ENCODE assay signal across 8 mouse cellular contexts in genomic region chr17:6777629-6778331, GRCm38 (mm10). TPM values are rescaled to one million over a fixed set of nuclear protein-coding genes. Genes with fewer than 3 reads are reported as not detected.
DNase-seq lines count a peak whose midpoint lies in the region; ATAC-seq and TF ChIP-seq lines count a peak whose summit lies in the region.

No protein-coding gene starts in this region.

- no peak for TF ChIP-seq CTCF in lung, embryonic 14.5 days (IDR thresholded peaks at IDR 0.05; ENCODE audit: low read depth)

- no peak overlapping the region for H3K9ac ChIP-seq in forebrain, embryonic 15.5 days (replicated peaks)
- H3K9ac ChIP-seq in forebrain, embryonic 11.5 days (ENCODE audit: low read length) = no peak overlapping the region
- H3K9ac ChIP-seq in lung, embryonic 14.5 days = no peak overlapping the region
- H3K9ac ChIP-seq in intestine, embryonic 14.5 days (ENCODE audit: low read length) = no peak overlapping the region

- H3K4me3 ChIP-seq in forebrain, embryonic 15.5 days = peak overlapping the region; percentile 89; the same call in 1 of the 2 replicates
- H3K4me3 ChIP-seq in forebrain, embryonic 11.5 days (ENCODE audit: low read depth, low read length) = no peak overlapping the region
- no peak overlapping the region for H3K4me3 ChIP-seq in lung, embryonic 14.5 days (ENCODE audit: low read depth, low read length)
- H3K4me3 ChIP-seq in intestine, embryonic 14.5 days (ENCODE audit: low read depth, low read length) = peak overlapping the region; percentile 89

- DNase-seq in forebrain, embryonic 11.5 days (ENCODE audit: low spot score) = no peak
- peak; percentile 21 for DNase-seq in lung, embryonic 14.5 days
- no peak for DNase-seq in lung, postnatal 14 days
- no peak for DNase-seq in intestine, embryonic 14.5 days (ENCODE audit: low spot score)
- DNase-seq in thymus, adult 18-20 months = peak; percentile 59 to 81
- DNase-seq in frontal cortex, postnatal 36 days (ENCODE audit: low spot score in 2 of 2) = no peak
- DNase-seq in left cerebral cortex, adult 18-20 months (ENCODE audit: low spot score in 2 of 2) = no peak

- H3K4me1 ChIP-seq in forebrain, embryonic 15.5 days = peaks cover 53% of the 10 kb centered on the region
- H3K4me1 ChIP-seq in forebrain, embryonic 11.5 days (replicated peaks; ENCODE audit: control insufficient read depth, insufficient read depth, low read length) = peaks cover 20% of the 10 kb centered on the region
- H3K4me1 ChIP-seq in lung, embryonic 14.5 days (ENCODE audit: insufficient read depth) = peaks cover 13% of the 10 kb centered on the region
- peaks cover 18% of the 10 kb centered on the region for H3K4me1 ChIP-seq in intestine, embryonic 14.5 days (replicated peaks; ENCODE audit: control insufficient read depth, insufficient read depth, low read length)

- 66% methylated on average over 12 of the region's 12 CpGs for WGBS in forebrain, embryonic 15.5 days
- 68% methylated on average over 12 of the region's 12 CpGs for WGBS in forebrain, embryonic 11.5 days
- WGBS in lung, embryonic 14.5 days = 46% methylated on average over 12 of the region's 12 CpGs
- WGBS in intestine, embryonic 14.5 days = 57% methylated on average over 12 of the region's 12 CpGs

- no peak overlapping the region for H3K27ac ChIP-seq in forebrain, embryonic 15.5 days (replicated peaks)
- no peak overlapping the region for H3K27ac ChIP-seq in forebrain, embryonic 11.5 days (ENCODE audit: low read depth, low read length)
- no peak overlapping the region for H3K27ac ChIP-seq in lung, embryonic 14.5 days (ENCODE audit: low read depth)
- no peak overlapping the region; the same call in 1 of the 2 replicates for H3K27ac ChIP-seq in intestine, embryonic 14.5 days (ENCODE audit: low read depth)

- H3K27me3 ChIP-seq in forebrain, embryonic 15.5 days = no peaks in the 10 kb centered on the region
- H3K27me3 ChIP-seq in forebrain, embryonic 11.5 days (ENCODE audit: control insufficient read depth, insufficient read depth, low read length) = no peaks in the 10 kb centered on the region; the same call in 1 of the 2 replicates
- peaks cover 20% of the 10 kb centered on the region for H3K27me3 ChIP-seq in lung, embryonic 14.5 days (ENCODE audit: insufficient read depth, low read length)
- peaks cover 7% of the 10 kb centered on the region; the same call in 1 of the 2 replicates for H3K27me3 ChIP-seq in intestine, embryonic 14.5 days (replicated peaks; ENCODE audit: control insufficient read depth, insufficient read depth, low read length)

- no peaks in the 10 kb centered on the region for H3K36me3 ChIP-seq in forebrain, embryonic 15.5 days
- H3K36me3 ChIP-seq in forebrain, embryonic 11.5 days (ENCODE audit: control insufficient read depth, insufficient read depth, low read length) = no peaks in the 10 kb centered on the region
- H3K36me3 ChIP-seq in lung, embryonic 14.5 days (ENCODE audit: insufficient read depth) = no peaks in the 10 kb centered on the region
- H3K36me3 ChIP-seq in intestine, embryonic 14.5 days (ENCODE audit: control insufficient read depth, insufficient read depth, low read length) = no peaks in the 10 kb centered on the region

- no peak for ATAC-seq in forebrain, embryonic 15.5 days (replicated peaks)
- no peak for ATAC-seq in forebrain, embryonic 11.5 days (replicated peaks; ENCODE audit: low FRiP score)
- no peak for ATAC-seq in lung, embryonic 14.5 days (ENCODE audit: insufficient read depth)
- no peak for ATAC-seq in intestine, embryonic 14.5 days (replicated peaks; ENCODE audit: low FRiP score, low TSS enrichment, low read depth)

- H3K9me3 ChIP-seq in forebrain, embryonic 15.5 days = no peaks in the 10 kb centered on the region
- no peaks in the 10 kb centered on the region for H3K9me3 ChIP-seq in forebrain, embryonic 11.5 days (ENCODE audit: control insufficient read depth, low read length)
- H3K9me3 ChIP-seq in lung, embryonic 14.5 days (ENCODE audit: low read depth, low read length) = no peaks in the 10 kb centered on the region
- no peaks in the 10 kb centered on the region for H3K9me3 ChIP-seq in intestine, embryonic 14.5 days (ENCODE audit: control insufficient read depth, low read length)

- peak overlapping the region; percentile 96; the same call in 1 of the 2 replicates for H3K4me2 ChIP-seq in forebrain, embryonic 15.5 days (replicated peaks)
- no peak overlapping the region for H3K4me2 ChIP-seq in forebrain, embryonic 11.5 days (ENCODE audit: low read depth, low read length, severe bottlenecking)
- H3K4me2 ChIP-seq in lung, embryonic 14.5 days = peak overlapping the region; percentile 74
- H3K4me2 ChIP-seq in intestine, embryonic 14.5 days (ENCODE audit: low read length) = peak overlapping the region; percentile 82

RNA-seq across cellular contexts. Expression of gene Ezr, which starts 4.8 kb away (rescaled TPM):
- 112 and 125 TPM in 2 replicates for polyA plus RNA-seq in forebrain, embryonic 15.5 days (2015; fragmentation: Nextera tagmentation; extraction: Ambion mirVana)
- 122 and 135 TPM in 2 replicates for polyA plus RNA-seq in forebrain, embryonic 11.5 days (2014; fragmentation: Nextera tagmentation; extraction: Ambion mirVana)
- polyA plus RNA-seq in lung, embryonic 14.5 days (2014; fragmentation: Nextera tagmentation; extraction: Ambion mirVana) = 97.1 and 97.3 TPM in 2 replicates
- 159 and 176 TPM in 2 replicates for polyA plus RNA-seq in intestine, embryonic 14.5 days (2014; fragmentation: Nextera tagmentation; extraction: Ambion mirVana)
- 10 to 100 TPM; 42.4 to 46.8 TPM for total RNA-seq in left cerebral cortex, adult 18-20 months (2021)

Comparison
In these comparisons a context has a peak if more than half of its experiments do, and no peak if none do; other contexts are left out.
1. H3K4me3 ChIP-seq: peak in forebrain, embryonic 15.5 days (single experiment) and intestine, embryonic 14.5 days (single experiment); none in forebrain, embryonic 11.5 days (single experiment) and lung, embryonic 14.5 days (single experiment).
2. DNase-seq: peak in lung, embryonic 14.5 days (single experiment) and thymus, adult 18-20 months (2 of 2); none in forebrain, embryonic 11.5 days (single experiment), lung, postnatal 14 days (single experiment), intestine, embryonic 14.5 days (single experiment), frontal cortex, postnatal 36 days (0 of 2) and left cerebral cortex, adult 18-20 months (0 of 2).